Mouse (Mus musculus): ENCODE data around the gene Pick1. TPM values are rescaled to one million over a fixed set of nuclear protein-coding genes. Genes with fewer than 3 reads are reported as not detected.

The Pick1 gene
- polyA plus RNA-seq, 1 experiment from 2014 or later = 36.5 TPM

DNA sequence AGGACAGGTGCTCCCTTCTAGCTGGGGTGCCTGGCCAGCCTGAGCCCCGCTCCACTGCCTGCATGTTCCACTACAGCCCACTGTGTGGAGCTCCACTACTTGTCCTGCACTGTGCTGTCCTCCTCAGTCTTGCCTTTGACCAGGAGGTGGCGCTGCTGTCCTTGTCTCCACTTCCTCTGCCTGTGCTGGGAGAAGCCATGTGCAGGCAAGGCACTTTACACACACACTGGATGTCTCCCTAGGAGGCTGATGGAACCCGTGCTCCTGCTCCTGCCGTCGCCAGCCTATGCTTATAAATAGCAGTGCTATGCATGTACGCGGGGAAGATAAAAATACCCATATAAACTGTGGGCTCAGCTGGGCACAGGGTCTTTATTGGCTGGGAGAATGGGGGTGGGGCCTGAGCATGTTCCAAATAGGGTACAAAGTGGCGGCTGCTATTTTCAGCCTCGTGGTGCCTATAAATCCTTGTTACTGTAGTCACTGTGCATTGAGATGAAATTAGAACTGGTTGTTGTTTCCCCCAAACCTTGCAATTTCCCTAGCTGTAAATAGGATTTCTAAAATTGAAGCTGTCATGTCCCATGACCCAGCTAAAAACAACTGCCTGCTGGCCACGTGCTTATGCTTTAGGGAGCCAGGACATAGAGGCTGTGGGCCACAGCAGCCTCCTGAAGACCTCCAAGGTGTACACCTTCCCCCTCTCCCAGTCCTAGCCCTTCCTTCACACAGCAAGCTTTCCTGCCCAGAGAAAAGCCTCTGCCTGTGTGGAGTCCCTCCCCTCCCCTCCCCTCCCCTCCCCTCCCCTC is 14.5 kb downstream of the Pick1 start:
- Histone ChIP-seq H3K9me3 (replicated peaks; ENCODE audit: control insufficient read depth, low read length) (peaks cover 2% of the 10 kb centered on the region; the same call in 1 of the 2 replicates), H3K4me2 (ENCODE audit: low read depth, low read length) (peak overlapping the region; percentile 40; the same call in 1 of the 2 replicates), H3K4me1 (ENCODE audit: control insufficient read depth, insufficient read depth, low read length) (peaks cover 24% of the 10 kb centered on the region), H3K27me3 (ENCODE audit: control insufficient read depth, insufficient read depth, low read length) (no peaks in the 10 kb centered on the region), H3K9ac (ENCODE audit: low read length) (peak overlapping the region; percentile 63), H3K27ac (ENCODE audit: low read length) (peak overlapping the region; percentile 98), H3K4me3 (ENCODE audit: low read length) (no peak overlapping the region), H3K36me3 (ENCODE audit: control insufficient read depth, insufficient read depth) (peaks cover 47% of the 10 kb centered on the region)
- ATAC-seq (replicated peaks; ENCODE audit: extremely low read depth, insufficient read depth, low FRiP score) = peak; percentile 94
- 8% methylated on average over 10 of the region's 10 CpGs for WGBS

DNA sequence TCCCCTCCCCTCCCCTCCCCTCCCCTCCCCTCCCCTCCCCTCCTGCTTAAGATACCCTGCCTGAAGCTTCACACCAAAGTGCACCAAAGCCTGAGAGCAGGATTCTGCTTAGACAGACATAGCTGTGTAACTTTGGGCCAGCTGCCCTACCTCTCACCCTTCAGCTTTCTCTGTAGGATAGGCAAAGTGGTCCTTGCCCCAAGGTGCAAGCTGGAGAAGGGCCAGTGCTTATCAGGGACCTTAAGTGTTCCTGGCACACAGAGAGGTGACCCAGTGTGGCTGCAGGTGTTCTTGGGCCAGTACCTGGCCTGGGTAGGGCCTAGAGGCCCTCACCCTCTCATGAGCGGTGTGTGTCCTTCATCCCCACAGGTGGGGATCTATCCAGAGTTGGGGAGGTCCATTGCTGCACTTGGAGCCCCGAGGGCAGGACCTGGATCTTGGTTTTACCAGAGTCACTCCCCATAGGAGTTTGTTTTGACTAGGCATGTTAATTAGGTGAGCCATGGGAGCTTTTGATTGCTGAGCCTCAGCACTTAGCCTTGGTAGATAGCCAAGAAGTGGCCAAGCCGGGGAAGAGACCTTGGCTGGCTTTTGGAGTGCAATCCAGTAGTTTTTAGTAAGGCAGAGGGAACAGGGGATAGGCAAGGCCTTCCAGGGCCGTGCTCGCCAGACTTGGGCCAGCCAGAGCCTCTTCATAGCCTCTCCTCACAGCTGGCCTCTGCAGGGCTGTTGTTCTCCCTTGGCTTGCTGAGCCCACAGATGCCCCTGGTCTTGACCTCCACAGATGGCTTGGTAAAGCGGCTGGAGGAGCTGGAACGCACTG is 15.3 kb downstream of the Pick1 start:
- H3K4me1 ChIP-seq (ENCODE audit: control insufficient read depth, insufficient read depth, low read length) = peaks cover 24% of the 10 kb centered on the region
- peaks cover 2% of the 10 kb centered on the region; the same call in 1 of the 2 replicates for H3K9me3 ChIP-seq (replicated peaks; ENCODE audit: control insufficient read depth, low read length)
- no peak overlapping the region for H3K4me3 ChIP-seq (ENCODE audit: low read length)
- H3K4me2 ChIP-seq (ENCODE audit: low read depth, low read length) = no peak overlapping the region
- ATAC-seq (replicated peaks; ENCODE audit: extremely low read depth, insufficient read depth, low FRiP score) = no peak
- peak overlapping the region; percentile 47 for H3K9ac ChIP-seq (ENCODE audit: low read length)
- no peaks in the 10 kb centered on the region for H3K27me3 ChIP-seq (ENCODE audit: control insufficient read depth, insufficient read depth, low read length)
- 56% methylated on average over 7 of the region's 7 CpGs for WGBS
- peaks cover 51% of the 10 kb centered on the region for H3K36me3 ChIP-seq (ENCODE audit: control insufficient read depth, insufficient read depth)
- peak overlapping the region; percentile 98 for H3K27ac ChIP-seq (ENCODE audit: low read length)

DNA sequence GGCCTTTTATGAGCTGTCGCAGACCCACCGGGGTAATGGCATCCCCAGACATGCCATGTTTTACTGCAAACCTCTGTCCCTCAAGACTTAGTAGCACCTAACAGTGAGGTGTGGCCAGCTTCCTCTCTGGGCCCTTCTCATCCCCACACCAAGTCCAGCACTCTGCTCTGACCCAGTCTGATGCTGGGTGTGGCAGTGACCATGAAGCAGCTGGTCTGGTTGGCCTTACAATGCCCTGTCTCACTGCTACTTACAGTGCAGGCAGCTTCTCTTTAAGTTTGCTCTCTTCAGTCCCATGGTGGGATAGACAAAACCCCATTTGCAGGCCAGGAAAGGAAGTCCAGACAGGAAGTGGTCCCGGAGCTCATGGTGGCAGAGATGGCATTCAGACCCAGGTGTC is 16.3 kb downstream of the Pick1 start:
- H3K9ac ChIP-seq (ENCODE audit: low read length) = 0 out of 2 replicates have a peak overlapping the region, but pooled peaks have one; percentile 20
- H3K9me3 ChIP-seq (replicated peaks; ENCODE audit: control insufficient read depth, low read length) = peaks cover 2% of the 10 kb centered on the region; the same call in 1 of the 2 replicates
- 89% methylated on average over 3 of the region's 3 CpGs for WGBS
- ATAC-seq (replicated peaks; ENCODE audit: extremely low read depth, insufficient read depth, low FRiP score) = no peak
- no peak overlapping the region for H3K4me2 ChIP-seq (ENCODE audit: low read depth, low read length)
- H3K27ac ChIP-seq (ENCODE audit: low read length) = peak overlapping the region; percentile 98
- no peaks in the 10 kb centered on the region for H3K27me3 ChIP-seq (ENCODE audit: control insufficient read depth, insufficient read depth, low read length)
- H3K4me1 ChIP-seq (ENCODE audit: control insufficient read depth, insufficient read depth, low read length) = peaks cover 24% of the 10 kb centered on the region
- H3K36me3 ChIP-seq (ENCODE audit: control insufficient read depth, insufficient read depth) = peaks cover 45% of the 10 kb centered on the region
- no peak overlapping the region for H3K4me3 ChIP-seq (ENCODE audit: low read length)

DNA sequence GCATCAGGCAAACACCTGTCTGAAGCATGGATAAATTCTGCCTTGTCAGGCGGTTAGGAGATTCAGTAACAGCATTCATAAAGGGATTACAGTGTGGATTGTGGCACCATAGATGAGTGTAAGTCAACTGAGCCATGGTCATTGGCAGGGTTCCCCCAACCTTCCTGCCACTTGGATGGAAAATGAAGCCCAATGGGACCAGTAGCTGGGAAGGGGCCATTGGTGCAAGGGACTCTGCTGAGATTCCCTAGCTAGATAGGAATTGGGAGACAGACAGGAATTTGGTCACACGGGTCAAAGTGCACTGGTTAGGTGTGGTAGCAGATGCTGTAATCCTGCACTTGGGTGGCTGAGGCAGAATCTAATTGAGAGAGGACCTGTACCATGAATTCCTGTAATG is 21.3 kb downstream of the Pick1 start:
- Histone ChIP-seq H3K27ac (ENCODE audit: low read length) (no peak overlapping the region), H3K4me1 (ENCODE audit: control insufficient read depth, insufficient read depth, low read length) (peaks cover 13% of the 10 kb centered on the region), H3K36me3 (ENCODE audit: control insufficient read depth, insufficient read depth) (peaks cover 28% of the 10 kb centered on the region), H3K27me3 (ENCODE audit: control insufficient read depth, insufficient read depth, low read length) (peaks cover 8% of the 10 kb centered on the region), H3K9me3 (replicated peaks; ENCODE audit: control insufficient read depth, low read length) (no peaks in the 10 kb centered on the region), H3K4me3 (ENCODE audit: low read length) (no peak overlapping the region), H3K4me2 (ENCODE audit: low read depth, low read length) (no peak overlapping the region), H3K9ac (ENCODE audit: low read length) (no peak overlapping the region)
- WGBS = 86% methylated on average over 2 of the region's 2 CpGs
- no peak for ATAC-seq (replicated peaks; ENCODE audit: extremely low read depth, insufficient read depth, low FRiP score)

DNA sequence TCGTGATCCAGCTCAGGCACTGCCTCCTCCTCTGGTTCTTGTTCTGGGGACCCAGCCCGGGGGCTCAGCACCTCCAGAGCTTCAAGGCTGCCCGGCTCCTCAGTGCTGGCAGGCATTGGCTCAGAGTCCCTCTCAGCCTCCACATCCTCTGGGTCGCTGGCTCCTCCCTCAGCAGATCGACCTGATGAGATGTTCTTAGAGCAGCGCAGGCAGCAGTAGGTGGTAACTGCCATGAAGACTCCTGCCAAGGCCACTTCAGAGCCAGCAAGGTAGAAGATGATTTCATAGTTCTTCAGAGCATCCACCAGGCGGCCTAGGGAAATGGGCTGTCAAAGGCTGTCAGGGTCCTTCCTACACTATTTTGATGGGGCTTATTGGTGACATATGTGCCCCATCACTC is 22.2 kb downstream of the Pick1 start:
- H3K9me3 ChIP-seq (replicated peaks; ENCODE audit: control insufficient read depth, low read length) = no peaks in the 10 kb centered on the region
- H3K4me2 ChIP-seq (ENCODE audit: low read depth, low read length) = no peak overlapping the region
- peaks cover 10% of the 10 kb centered on the region for H3K4me1 ChIP-seq (ENCODE audit: control insufficient read depth, insufficient read depth, low read length)
- no peak overlapping the region for H3K27ac ChIP-seq (ENCODE audit: low read length)
- peaks cover 22% of the 10 kb centered on the region for H3K36me3 ChIP-seq (ENCODE audit: control insufficient read depth, insufficient read depth)
- WGBS = 57% methylated on average over 7 of the region's 7 CpGs
- H3K9ac ChIP-seq (ENCODE audit: low read length) = no peak overlapping the region
- no peak for ATAC-seq (replicated peaks; ENCODE audit: extremely low read depth, insufficient read depth, low FRiP score)
- H3K4me3 ChIP-seq (ENCODE audit: low read length) = no peak overlapping the region
- peaks cover 8% of the 10 kb centered on the region for H3K27me3 ChIP-seq (ENCODE audit: control insufficient read depth, insufficient read depth, low read length)

DNA sequence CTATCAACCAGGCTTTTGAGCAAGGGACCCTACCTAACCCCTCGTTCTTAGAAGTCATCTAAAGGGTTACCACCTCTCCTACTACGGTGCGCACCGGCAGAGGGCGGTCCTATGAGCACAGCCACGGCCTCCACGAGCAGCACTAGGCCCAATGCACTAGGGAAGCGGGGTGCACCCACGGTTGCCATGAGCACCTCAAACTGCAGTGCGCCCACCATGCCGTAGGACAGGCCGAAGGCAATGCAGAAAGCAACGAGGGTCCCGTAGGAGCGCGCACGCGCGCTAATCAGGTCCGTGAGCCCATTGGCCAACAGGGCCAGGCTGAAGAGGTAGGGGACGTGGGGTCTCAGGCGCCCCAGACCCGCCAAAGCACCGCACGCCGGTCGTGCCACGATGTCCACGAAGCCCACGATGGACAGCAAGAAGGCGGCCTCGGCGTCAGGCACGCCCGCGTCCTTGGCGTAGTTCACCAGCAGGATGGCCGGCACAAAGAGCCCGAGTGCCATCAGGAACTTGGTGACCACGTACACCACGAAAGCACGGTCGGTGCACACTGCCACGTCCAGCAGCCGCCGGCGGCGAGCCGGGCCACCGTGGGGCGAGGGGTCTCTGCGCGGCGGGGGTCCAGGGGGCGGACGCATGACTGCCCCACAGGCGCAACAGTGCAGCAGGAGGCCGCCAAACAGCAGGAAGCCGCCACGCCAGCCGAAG is 23.0 kb downstream of the Pick1 start:
- no peaks in the 10 kb centered on the region for H3K9me3 ChIP-seq (replicated peaks; ENCODE audit: control insufficient read depth, low read length)
- H3K4me3 ChIP-seq (ENCODE audit: low read length) = peak overlapping the region; percentile 50
- peaks cover 10% of the 10 kb centered on the region for H3K4me1 ChIP-seq (ENCODE audit: control insufficient read depth, insufficient read depth, low read length)
- no peak overlapping the region for H3K27ac ChIP-seq (ENCODE audit: low read length)
- H3K9ac ChIP-seq (ENCODE audit: low read length) = peak overlapping the region; percentile 77
- H3K4me2 ChIP-seq (ENCODE audit: low read depth, low read length) = peak overlapping the region; percentile 84
- peaks cover 8% of the 10 kb centered on the region for H3K27me3 ChIP-seq (ENCODE audit: control insufficient read depth, insufficient read depth, low read length)
- 2% methylated on average over 61 of the region's 61 CpGs for WGBS
- ATAC-seq (replicated peaks; ENCODE audit: extremely low read depth, insufficient read depth, low FRiP score) = peak; percentile 58
- H3K36me3 ChIP-seq (ENCODE audit: control insufficient read depth, insufficient read depth) = peaks cover 14% of the 10 kb centered on the region

DNA sequence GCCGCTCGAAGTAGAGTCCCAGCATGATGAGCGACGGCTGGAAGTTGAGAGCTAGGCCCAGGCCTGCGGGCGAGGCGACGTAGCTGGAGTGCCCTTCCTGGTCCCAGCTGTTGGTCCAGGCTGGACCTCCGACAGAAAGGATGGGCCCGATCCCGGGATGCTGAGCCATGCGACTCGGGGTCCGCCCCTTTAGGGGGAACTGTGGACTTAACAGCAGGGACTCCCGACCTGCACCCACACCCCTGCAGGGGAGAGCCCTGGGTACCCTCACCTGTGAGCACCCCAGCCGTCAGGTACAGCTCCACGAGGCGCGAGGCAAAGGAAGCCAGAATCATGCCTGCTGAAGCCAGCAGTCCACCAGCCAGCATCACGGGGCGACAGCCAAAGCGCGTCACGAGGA is 23.6 kb downstream of the Pick1 start:
- Histone ChIP-seq H3K27me3 (ENCODE audit: control insufficient read depth, insufficient read depth, low read length) (peaks cover 8% of the 10 kb centered on the region), H3K27ac (ENCODE audit: low read length) (no peak overlapping the region), H3K4me3 (ENCODE audit: low read length) (peak overlapping the region; percentile 50), H3K4me2 (ENCODE audit: low read depth, low read length) (peak overlapping the region; percentile 84), H3K9ac (ENCODE audit: low read length) (peak overlapping the region; percentile 77), H3K4me1 (ENCODE audit: control insufficient read depth, insufficient read depth, low read length) (peaks cover 10% of the 10 kb centered on the region), H3K9me3 (replicated peaks; ENCODE audit: control insufficient read depth, low read length) (no peaks in the 10 kb centered on the region), H3K36me3 (ENCODE audit: control insufficient read depth, insufficient read depth) (peaks cover 14% of the 10 kb centered on the region)
- ATAC-seq (replicated peaks; ENCODE audit: extremely low read depth, insufficient read depth, low FRiP score) = 0 out of 2 replicates have a peak, but pooled peaks have one; percentile 25
- 29% methylated on average over 24 of the region's 24 CpGs for WGBS

DNA sequence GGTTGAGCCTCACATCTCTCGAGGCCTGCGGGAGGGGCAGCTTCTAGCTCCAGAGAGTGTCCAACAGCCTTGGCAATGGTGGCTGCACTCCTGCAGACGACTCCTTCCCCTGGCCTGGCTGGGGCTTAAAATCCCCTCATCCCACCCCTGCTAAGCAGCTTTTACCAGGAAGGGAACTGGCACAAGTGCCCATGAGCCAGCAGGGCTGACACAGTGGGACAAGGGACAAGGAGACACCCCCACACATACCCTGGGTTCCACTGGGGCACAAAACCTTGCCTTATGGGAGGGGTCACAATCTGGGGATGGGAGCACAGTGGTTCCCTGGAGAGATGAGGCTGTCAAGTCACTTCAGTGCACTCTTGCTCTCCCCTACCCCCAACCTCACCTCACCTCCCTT is 25.7 kb downstream of the Pick1 start, which contains the start of gene Slc16a8:
Slc16a8 (minus strand) TSS at position 101 of the 400 bp plus-strand sequence.
- H3K27me3 ChIP-seq (ENCODE audit: control insufficient read depth, insufficient read depth, low read length) = peaks cover 10% of the 10 kb centered on the region
- no peak within 1 kb of the TSS for H3K9ac ChIP-seq (ENCODE audit: low read length)

More for the DNA sequence above, 25.7 kb downstream of the Pick1 start, which contains the start of gene Slc16a8:
- Histone ChIP-seq H3K36me3 (ENCODE audit: control insufficient read depth, insufficient read depth) (no peaks in the 10 kb centered on the region), H3K9me3 (replicated peaks; ENCODE audit: control insufficient read depth, low read length) (no peaks in the 10 kb centered on the region), H3K4me1 (ENCODE audit: control insufficient read depth, insufficient read depth, low read length) (peaks cover 10% of the 10 kb centered on the region), H3K4me3 (ENCODE audit: low read length) (no peak within 1 kb of the TSS), H3K27ac (ENCODE audit: low read length) (no peak within 1 kb of the TSS), H3K4me2 (ENCODE audit: low read depth, low read length) (no peak within 1 kb of the TSS)
- no peak for ATAC-seq (replicated peaks; ENCODE audit: extremely low read depth, insufficient read depth, low FRiP score)
- 40% methylated on average over 3 of the region's 3 CpGs for WGBS
